Mouse (Mus musculus) brain, embryonic 14.5 days (tissue): ENCODE results near the gene Pax4.

Experiments used
- CTCF ChIP-seq: fragments of 200-500 bp; IDR thresholded peaks from 2 replicates; pipeline ENCODE4 v1.5.1; 2012; ENCODE audit warnings: inconsistent platforms, mild to moderate bottlenecking, moderate library complexity, borderline replicate concordance; ENCODE audit not compliant: insufficient read depth, insufficient read length; ENCODE audit errors: extremely low read depth
- POLR2A ChIP-seq: fragments of 200-500 bp; IDR thresholded peaks from 2 replicates; pipeline ENCODE4 v1.6.1; 2012; ENCODE audit warnings: mild to moderate bottlenecking, inconsistent platforms, borderline replicate concordance; ENCODE audit not compliant: poor library complexity, insufficient read depth, insufficient read length, severe bottlenecking; ENCODE audit errors: extremely low read depth

GRCm38 (mm10) chr6:28398726-28399125 lies 50.4 kb downstream of the Pax4 start:
- TF ChIP-seq CTCF = peak; percentile 35; the same call in 1 of the 2 replicates
- no peak for TF ChIP-seq POLR2A
